ENCODE assay signal across 19 mouse cellular contexts in genomic region chr1:117087136-117087535, GRCm38 (mm10).
A peak's percentile ranks its signal among the peaks of the same experiment; 100 is the strongest.
DNase-seq lines count a peak whose midpoint lies in the region; ATAC-seq and TF ChIP-seq lines count a peak whose summit lies in the region.
"Had no signal": no experiment of that assay in that cellular context is flagged by ENCODE, and none has a peak within 500 bp of the region (broad histone marks: within the 10 kb centered on the region; RNA-seq: fewer than 3 reads in every experiment).

No protein-coding gene starts in this region.

- ATAC-seq in midbrain, embryonic 11.5 days (ENCODE audit: low FRiP score), result 0 out of 2 replicates have a peak, but pooled peaks have one; percentile 24
- no peak for ATAC-seq in midbrain, postnatal 0 days (ENCODE audit: low FRiP score)
- ATAC-seq: forebrain, embryonic 14.5 days; intestine, embryonic 15.5 days had no signal

- no peaks in the 10 kb centered on the region for H3K27me3 ChIP-seq in midbrain, embryonic 11.5 days (ENCODE audit: control insufficient read depth, insufficient read depth, low read length)
- no peaks in the 10 kb centered on the region for H3K27me3 ChIP-seq in midbrain, postnatal 0 days (ENCODE audit: insufficient read depth, low read length)
- H3K27me3 ChIP-seq: heart, embryonic 12.5 days; hindbrain, embryonic 12.5 days; intestine, embryonic 15.5 days had no signal

- no peak overlapping the region for H3K27ac ChIP-seq in midbrain, embryonic 11.5 days (ENCODE audit: low read depth, low read length)
- no peak overlapping the region for H3K27ac ChIP-seq in midbrain, postnatal 0 days (ENCODE audit: low read depth, low read length)
- H3K27ac ChIP-seq: embryonic facial prominence, embryonic 10.5 days; forebrain, embryonic 10.5 days; gastrocnemius, adult 2 months; hindbrain, embryonic 12.5 days; intestine, embryonic 15.5 days had no signal

- H3K36me3 ChIP-seq in midbrain, embryonic 11.5 days (ENCODE audit: control insufficient read depth, insufficient read depth, low read length), result no peaks in the 10 kb centered on the region
- no peaks in the 10 kb centered on the region for H3K36me3 ChIP-seq in midbrain, postnatal 0 days (ENCODE audit: insufficient read depth, low read length)
- H3K36me3 ChIP-seq: embryonic facial prominence, embryonic 10.5 days; forebrain, embryonic 10.5 days; heart, embryonic 12.5 days; hindbrain, embryonic 12.5 days; intestine, embryonic 15.5 days had no signal

- no peak overlapping the region for H3K4me2 ChIP-seq in midbrain, embryonic 11.5 days
- no peak overlapping the region for H3K4me2 ChIP-seq in midbrain, postnatal 0 days (ENCODE audit: low read depth, low read length, poor library complexity, severe bottlenecking)
- H3K4me2 ChIP-seq: heart, embryonic 12.5 days; hindbrain, embryonic 12.5 days; intestine, embryonic 15.5 days had no signal

- peaks cover 5% of the 10 kb centered on the region; the same call in 1 of the 2 replicates for H3K4me1 ChIP-seq in midbrain, embryonic 11.5 days (ENCODE audit: control insufficient read depth, insufficient read depth, low read length)
- H3K4me1 ChIP-seq in midbrain, postnatal 0 days (ENCODE audit: insufficient read depth, low read length), result no peaks in the 10 kb centered on the region
- H3K4me1 ChIP-seq: embryonic facial prominence, embryonic 10.5 days; forebrain, embryonic 10.5 days; heart, embryonic 12.5 days; hindbrain, embryonic 12.5 days; intestine, embryonic 15.5 days had no signal

- no peak for DNase-seq in midbrain, embryonic 11.5 days (ENCODE audit: low spot score, missing footprints)
- no peak for DNase-seq in midbrain, postnatal 0 days (ENCODE audit: low spot score)
- peak; percentile 3 for DNase-seq in ZHBTc4 (ENCODE audit: low read depth, low spot score)
- peak; percentile 8 for DNase-seq in embryo, embryonic 10.5 days (ENCODE audit: low spot score)
- DNase-seq in retina, postnatal 7 days (ENCODE audit: low read depth, low spot score), result peak; percentile 53
- DNase-seq in liver, result no peak
- DNase-seq in spleen, postnatal 4 days (ENCODE audit: low spot score in 2 of 2), result no peak
- DNase-seq: adrenal gland, postnatal 14 days; cerebellum, adult 2 months; cerebellum, postnatal 10 days; gastrocnemius, adult 2 months; gastrocnemius, postnatal 25 days; heart, postnatal 36 days had no signal

- H3K9ac ChIP-seq in midbrain, embryonic 11.5 days (ENCODE audit: low read length), result no peak overlapping the region
- no peak overlapping the region for H3K9ac ChIP-seq in midbrain, postnatal 0 days (replicated peaks; ENCODE audit: low read length, poor library complexity, severe bottlenecking)
- H3K9ac ChIP-seq: heart, embryonic 12.5 days; hindbrain, embryonic 12.5 days; intestine, embryonic 15.5 days had no signal

- WGBS in midbrain, embryonic 11.5 days, result 16% methylated on average over 3 of the region's 3 CpGs
- WGBS in midbrain, postnatal 0 days, result 21% methylated on average over 3 of the region's 3 CpGs

- no peak for TF ChIP-seq CTCF in midbrain, postnatal 0 days (IDR thresholded peaks at IDR 0.05)

- no peaks in the 10 kb centered on the region for H3K9me3 ChIP-seq in midbrain, embryonic 11.5 days (ENCODE audit: control insufficient read depth, low read length)
- H3K9me3 ChIP-seq in midbrain, postnatal 0 days (ENCODE audit: low read length), result no peaks in the 10 kb centered on the region
- H3K9me3 ChIP-seq: embryonic facial prominence, embryonic 10.5 days; forebrain, embryonic 10.5 days; heart, embryonic 12.5 days; hindbrain, embryonic 12.5 days; intestine, embryonic 15.5 days had no signal

- H3K4me3 ChIP-seq in midbrain, embryonic 11.5 days (ENCODE audit: low read depth, low read length), result no peak overlapping the region
- no peak overlapping the region for H3K4me3 ChIP-seq in midbrain, postnatal 0 days (ENCODE audit: low read depth, low read length)
- H3K4me3 ChIP-seq: embryonic facial prominence, embryonic 10.5 days; forebrain, embryonic 10.5 days; gastrocnemius, adult 2 months; heart, embryonic 12.5 days; hindbrain, embryonic 12.5 days; intestine, embryonic 15.5 days had no signal

Comparison
In these comparisons a context has a peak if more than half of its experiments do, and no peak if none do; other contexts are left out.
1. DNase-seq: peak in ZHBTc4 (single experiment), embryo, embryonic 10.5 days (single experiment) and retina, postnatal 7 days (single experiment); none in midbrain, embryonic 11.5 days (single experiment), midbrain, postnatal 0 days (single experiment), liver (single experiment) and spleen, postnatal 4 days (0 of 2).